Mouse (Mus musculus) kidney, adult 11 months (tissue): ENCODE results near the gene Samd15.
"Not testable (repeated sequence)": the region's sequence is repeated elsewhere in the genome, so short reads cannot be mapped to it uniquely, and the experiment has no call there.

ENCODE experiments used
- DNase-seq: peaks from one replicate; pipeline ENCODE4 v3.0.0; 2022

Samd15 gene

DNA sequence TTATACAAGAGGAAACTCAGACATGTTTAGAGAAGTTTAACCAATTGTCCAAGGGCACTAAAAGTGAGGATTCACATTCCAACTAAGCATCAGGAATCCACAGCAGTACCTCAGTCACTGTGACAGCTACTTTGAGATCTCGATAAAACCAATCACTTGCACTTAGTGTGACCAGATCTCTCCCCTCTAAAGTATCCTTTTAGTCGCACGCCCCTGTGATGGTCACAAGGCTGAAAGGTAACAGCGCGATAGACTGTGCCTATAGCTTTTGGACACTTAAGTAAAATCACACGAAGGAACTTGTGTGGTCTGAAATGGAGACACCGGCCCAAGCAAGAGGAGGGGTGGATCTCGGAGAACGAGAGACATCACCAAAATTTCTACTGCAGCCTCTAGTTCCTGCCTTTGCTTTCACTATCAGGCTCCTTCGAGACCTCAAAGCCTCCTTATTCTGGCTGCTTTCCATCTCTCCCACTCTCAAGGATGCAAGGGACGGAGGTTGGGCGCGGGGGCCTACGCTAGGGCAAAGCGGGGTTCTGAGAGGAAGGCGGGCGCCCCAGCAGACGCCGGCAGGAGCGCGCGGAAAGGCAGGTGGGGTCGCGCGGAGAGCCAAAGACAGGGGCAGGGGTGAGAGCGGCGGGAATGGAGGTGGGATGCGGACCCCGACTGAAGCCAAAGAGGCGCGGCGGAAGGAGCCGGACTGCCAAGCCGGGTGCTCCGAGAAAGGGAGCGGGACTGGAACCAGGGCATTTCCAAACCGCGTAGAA, at the start of gene Samd15:
TSS of gene Samd15 (plus strand) at position 518 of the 767 bp plus-strand sequence.
- peak; percentile 16 for DNase-seq

DNA sequence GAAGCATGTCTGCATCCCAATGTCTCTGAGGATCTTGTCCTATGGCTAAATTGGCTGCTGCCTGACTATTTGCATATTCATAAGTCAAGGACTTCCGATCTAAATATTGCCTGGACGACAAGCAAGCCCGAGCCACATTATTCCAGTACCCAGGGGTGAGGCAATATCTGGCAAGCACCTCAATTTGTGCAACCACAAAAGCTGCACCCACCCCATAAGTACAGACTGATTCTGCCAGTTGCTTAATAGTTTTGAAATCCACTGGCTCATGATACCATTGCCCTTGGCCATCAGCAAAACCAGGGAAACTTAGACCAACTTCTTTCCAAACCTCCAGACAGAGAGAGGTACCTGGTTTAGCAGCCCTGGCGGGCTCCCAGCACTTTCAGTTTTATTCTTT, 45.1 kb upstream of the Samd15 start:
- not testable (repeated sequence) for DNase-seq

- peak; percentile 90 for DNase-seq
Observed at GRCm38 (mm10) chr12:87157361-87157760, 42.2 kb upstream of the Samd15 start.

DNA sequence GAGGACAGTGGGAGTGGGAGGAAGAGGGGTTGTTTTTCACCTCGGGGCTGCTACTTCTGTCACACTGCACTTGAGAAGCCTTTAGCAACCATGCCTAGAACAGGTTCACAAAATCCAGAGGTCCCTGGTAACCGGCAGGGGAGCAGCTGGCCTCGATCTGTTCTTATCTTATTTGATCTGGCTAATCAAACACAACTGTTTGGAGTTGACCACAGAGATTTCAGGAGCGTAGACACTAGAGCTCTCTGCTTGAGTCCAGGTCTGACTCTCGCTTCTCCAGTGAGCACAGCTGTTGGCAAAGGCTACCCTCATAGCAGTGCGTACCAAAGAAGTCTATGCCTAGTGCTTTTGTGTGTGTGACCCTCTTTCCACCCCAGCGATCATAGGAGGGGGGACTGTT, 41.4 kb upstream of the Samd15 start:
- DNase-seq, result no peak

DNA sequence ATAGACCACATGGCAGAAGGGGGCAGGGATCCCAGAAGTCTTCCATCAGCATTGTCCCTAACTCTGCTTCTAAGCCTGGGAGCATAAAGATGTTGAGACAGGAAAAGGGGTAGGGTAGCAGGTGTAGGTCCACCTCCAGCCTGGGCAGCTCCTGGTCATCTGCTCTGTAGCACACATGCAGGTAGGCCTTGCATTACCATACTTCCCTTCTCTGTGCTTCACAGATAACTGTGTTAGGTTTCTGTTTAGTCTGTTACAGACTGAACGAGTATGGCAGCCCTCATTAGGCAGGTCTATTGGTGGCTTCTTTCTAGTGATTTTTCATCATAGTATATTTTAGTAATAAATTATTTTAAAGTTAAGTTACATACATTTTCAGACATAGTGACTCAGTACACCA, 39.2 kb upstream of the Samd15 start:
- no peak for DNase-seq

GRCm38 (mm10) chr12:87160815-87161214, 38.7 kb upstream of the Samd15 start:
- no peak for DNase-seq

DNA sequence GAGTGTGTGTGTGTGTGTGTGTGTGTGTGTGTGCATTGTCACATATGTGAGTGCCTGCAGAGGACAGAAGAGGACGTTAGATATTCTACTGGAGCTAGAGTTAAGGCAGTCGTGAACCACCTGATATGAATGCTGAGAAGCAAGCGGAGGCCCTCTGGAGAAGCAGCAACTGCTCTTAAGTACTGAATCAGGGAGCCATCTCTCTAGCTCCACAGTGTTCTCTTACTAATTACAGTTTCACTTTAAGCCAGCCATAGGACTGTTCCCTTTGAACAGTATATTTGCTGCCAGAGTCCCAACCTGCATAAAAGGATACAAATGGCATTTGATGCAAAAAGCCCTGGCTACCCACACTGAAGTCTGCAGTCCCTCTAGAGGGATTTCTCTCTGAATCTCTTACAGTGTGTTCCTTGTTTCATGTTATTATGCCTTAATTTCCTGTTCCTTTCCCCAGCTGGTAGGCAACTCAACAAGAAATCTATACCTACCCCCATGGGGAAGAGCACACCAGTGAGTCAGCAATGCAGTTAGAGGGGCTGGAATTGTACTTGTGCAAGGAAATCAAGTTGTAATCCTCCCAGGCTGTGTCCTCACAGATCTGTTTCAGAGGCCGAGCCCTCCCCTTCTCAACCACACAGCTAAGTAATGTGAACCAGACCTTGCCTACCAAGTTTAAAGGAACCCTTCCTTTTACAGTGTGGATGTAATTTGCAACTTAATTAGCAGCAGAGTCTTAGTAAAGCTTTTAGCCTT, 24.2 kb upstream of the Samd15 start:
- no peak for DNase-seq

DNA sequence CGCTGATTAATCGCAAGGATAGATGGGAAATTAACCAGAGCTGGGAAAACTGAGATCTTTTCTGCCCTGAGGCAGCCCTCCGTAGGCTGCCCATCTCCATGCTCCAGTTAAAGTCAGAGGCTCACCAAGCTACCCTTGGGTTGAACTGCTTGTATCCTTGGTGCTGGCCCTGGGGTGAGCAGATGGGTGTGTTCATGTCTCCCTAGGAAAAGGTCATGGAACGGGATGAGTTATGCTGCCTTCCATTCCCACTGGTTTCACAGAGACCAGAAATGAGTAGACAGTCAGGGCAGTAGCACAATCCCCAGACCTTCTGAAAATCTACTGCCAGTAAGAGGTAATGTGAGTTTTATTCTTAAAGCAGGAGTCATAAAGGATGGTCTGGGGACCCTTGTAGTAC, 21.9 kb upstream of the Samd15 start:
- no peak for DNase-seq

DNA sequence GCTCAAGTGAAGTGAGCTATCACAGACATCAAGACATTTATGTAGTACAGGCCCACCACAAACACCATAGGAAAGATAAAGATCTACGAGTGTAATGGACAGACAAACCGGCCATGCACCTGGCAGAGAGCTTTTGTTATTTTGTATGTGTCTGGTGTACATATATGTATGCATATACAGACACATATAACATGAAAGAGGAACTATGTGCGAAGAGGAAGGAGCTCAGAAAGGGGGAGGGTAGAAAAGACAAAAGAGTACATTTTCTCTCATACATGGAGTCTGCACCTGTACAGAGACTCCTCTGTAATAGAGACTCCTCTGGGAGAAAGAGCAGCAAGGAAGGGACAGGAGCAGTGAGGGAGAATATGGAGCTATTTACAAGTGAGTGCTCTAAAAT, 6.5 kb upstream of the Samd15 start:
- DNase-seq, result no peak

- DNase-seq, result no peak
Observed at GRCm38 (mm10) chr12:87195069-87195468, 4.5 kb upstream of the Samd15 start.

DNA sequence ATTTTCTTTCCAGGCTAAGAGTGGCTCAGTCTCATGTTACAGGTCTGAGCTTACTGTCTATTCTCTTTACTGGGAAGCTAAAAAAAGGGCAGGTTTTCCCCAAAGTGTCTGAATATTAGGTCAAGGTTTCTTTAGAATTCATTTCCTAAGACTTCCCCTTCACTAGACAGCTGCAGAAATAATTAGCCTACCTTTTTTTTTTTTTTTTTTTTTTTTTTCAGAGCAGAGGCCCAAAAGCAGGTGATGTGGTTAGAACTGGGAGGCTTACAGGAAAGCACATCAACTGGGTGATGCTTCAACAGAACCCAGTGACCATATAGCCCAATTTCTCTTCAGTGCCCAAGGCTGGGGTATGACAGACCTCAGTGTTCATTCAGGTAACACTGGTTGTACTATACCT, 3.2 kb upstream of the Samd15 start:
- no peak for DNase-seq

- DNase-seq, result no peak
Observed at GRCm38 (mm10) chr12:87198792-87199191, 731 bp upstream of the Samd15 start.

DNA sequence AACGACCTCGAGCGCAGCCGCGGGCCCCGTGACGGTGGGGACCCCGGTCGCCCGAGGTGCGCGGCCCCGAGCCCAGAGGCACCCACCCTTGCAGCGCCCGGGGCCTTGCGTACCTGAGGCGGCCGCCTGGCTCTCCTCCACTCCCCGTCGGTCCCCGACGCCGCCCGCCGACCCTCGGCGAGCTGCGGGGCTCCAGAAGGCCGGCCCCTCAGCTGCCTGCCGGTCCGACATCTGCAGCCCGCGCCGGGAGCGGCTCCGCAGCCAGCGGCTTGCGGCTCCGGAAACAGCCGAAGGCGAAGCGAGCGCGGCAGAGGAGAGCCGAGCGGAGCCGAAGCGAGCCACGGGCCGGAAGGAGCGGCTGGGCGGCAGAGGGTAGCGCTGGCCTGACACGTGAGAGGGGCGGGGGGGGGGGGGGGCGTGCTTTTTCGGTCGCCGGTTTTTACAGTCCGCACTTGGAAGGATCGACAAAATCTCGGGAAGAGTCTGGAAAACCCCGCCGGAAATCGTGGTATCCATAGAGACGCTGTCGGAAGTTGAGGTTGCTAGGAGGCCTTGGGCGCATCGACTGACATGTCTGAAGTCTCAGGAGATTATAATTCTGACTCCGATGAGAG, 557 bp downstream of the Samd15 start, which contains the start of gene Tmed8:
TSS of gene Tmed8 (minus strand) at position 482 of the 614 bp plus-strand sequence.
- peak; percentile 68 for DNase-seq

GRCm38 (mm10) chr12:87201694-87202093, 2.2 kb downstream of the Samd15 start:
- no peak for DNase-seq

DNA sequence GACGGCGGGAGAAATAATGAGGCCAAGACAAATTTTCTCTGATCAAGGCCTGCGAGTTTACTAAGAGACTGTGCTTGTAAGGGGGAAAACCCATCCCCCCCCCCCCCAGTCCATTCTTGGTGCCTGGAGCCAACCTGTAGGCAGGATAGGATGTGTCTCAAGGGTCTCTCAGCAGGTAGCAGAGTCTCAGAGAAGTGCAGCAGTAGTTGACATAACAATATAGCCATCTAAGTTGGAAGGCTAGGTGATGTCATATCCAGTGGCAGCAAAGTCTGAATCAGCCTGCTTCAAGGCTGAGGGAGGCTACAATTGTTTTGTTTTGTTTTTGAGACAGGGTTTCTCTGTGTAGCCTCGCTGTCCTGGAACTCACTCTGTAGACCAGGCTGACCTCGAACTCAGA, 6.3 kb downstream of the Samd15 start:
- DNase-seq, result not testable (repeated sequence)

- no peak for DNase-seq
Observed at GRCm38 (mm10) chr12:87212844-87213606, 13.5 kb downstream of the Samd15 start.

DNA sequence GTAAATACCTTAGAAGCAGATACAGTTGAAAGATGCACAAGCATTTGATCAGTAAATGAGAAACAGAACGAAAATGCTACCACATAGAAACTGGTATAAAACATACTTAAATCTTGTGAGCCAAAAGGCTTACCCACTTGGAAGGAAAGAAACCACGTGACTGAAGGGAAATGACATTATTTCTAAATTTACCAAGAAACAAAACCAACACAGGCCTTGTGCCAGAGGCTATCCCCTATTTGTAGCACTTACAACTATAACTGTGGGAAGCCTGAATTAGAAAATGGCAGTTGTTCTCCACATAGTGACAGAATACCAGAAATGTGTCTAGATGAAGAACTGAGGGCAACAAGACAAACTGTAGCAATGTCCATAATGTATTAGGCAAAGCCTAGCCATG, 16.5 kb downstream of the Samd15 start:
- no peak for DNase-seq

DNA sequence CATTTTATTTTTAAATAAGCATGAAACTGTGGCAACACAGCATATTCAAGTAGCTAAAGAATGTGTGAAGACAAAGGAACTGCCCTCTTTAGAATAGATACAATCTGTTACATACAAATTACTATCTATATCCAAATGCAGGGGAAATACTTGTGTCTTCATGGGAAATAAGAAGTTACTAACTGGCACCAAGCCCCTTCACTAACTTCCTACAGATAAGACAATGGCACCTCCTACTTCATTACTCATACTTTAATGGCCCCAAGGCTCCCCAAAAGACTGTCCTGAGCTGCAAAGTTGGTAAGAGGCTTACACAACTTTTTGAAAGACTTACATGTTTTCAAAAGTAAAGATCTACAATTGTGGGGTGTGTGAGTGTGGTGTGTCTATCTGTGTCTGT, 18.1 kb downstream of the Samd15 start:
- no peak for DNase-seq

DNA sequence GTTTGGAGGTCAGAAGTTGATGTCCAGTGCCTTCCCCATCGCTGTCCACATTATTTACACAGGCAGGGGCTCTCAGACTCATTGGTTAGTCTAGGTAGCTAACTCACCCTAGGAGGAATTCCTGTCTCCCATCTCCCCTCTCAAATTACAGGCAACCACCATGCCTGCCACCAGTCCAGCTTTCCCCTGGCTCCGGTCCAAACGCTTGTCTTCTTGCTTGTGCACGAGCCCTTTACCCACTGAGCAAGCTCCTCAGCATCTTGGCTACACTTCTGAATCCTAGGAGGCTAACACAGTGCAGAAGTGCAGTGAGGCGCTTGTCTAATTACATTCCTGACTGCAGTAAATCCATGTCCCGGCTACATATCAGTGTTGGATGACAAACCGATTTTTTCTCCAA, 19.8 kb downstream of the Samd15 start:
- DNase-seq, result no peak

DNA sequence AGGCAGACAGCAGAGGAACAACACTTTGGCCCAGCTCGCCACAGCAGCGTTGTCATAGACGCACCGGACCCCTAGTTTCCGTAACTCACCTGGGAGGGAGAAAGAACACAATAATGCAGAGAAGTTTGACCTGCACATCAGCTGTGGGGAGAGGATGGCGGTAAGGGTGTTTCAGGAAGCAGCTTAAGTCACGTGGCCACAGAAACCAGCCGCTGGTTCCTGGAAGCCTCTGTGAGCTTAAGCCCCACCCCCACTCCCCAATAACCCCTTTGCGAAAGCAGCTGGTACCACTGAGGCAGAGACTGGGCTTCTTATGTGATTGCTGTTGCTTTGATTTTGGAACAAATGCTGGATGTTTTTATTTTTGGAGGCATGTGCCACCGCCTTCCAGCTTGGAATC, 25.4 kb downstream of the Samd15 start:
- no peak for DNase-seq

- DNase-seq, result no peak
Observed at GRCm38 (mm10) chr12:87226801-87227200, 27.3 kb downstream of the Samd15 start.

DNA sequence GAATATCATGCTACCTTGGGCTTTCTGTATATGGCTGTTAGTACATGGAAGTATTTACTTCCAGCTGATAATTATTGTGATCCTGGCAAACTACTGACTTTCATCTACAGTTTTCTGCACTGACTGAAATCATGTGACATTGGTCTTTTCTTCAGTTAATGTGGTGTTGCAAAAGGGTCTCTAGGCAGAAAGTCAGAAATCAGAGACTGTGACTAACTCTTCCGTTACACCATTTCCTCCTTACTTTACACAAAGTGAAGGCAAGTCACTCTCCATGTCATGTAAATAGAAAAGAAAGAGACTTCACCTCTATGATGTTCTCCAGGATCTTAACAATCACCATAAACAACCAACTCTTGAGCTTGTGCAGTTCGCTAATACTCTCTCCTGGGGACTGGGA, 30.1 kb downstream of the Samd15 start:
- no peak for DNase-seq

DNA sequence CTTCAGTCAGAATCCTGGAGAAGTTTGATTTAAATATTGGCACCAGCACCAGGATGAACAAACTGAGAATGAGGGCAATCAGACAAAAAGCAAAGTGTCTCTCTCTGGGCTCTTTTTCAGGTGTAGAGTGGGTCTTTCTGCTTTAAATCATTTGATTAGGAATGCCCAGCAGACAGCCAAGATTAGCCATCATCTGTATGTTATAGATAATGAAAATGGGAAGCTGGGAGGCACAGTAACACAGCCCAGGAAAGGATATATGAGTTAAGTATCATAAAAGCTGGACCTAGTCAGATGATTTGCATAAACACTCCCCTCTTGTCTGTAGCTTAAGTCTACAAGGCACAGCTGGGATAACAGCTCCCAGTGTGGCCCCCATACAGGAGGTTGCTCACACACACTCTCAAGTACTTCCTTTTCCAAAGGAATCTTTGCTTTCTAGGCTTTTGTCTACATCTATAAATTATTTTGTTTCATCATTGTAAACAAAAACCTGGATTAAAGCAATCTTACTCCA, 30.9 kb downstream of the Samd15 start:
- no peak for DNase-seq
